Mouse (Mus musculus) midbrain, embryonic 13.5 days (tissue): ENCODE results near the gene Rnf166. TPM values are rescaled to one million over a fixed set of nuclear protein-coding genes. Genes with fewer than 3 reads are reported as not detected.

Source experiments
- ATAC-seq: fragments of 200-750 bp; cut with Nextera tagmentation; 2 replicates; pipeline ENCODE4 v1.8.0; 2017; ENCODE audit warnings: mild to moderate bottlenecking, moderate TSS enrichment, moderate library complexity
- H3K27ac ChIP-seq: fragments of 300-500 bp; sonication (generic); 2 replicates; pipeline ENCODE4 v1.5.1; 2015; ENCODE audit warnings: inconsistent platforms, mild to moderate bottlenecking, moderate library complexity
- H3K27me3 ChIP-seq: fragments of 300-500 bp; sonication (generic); 2 replicates; pipeline ENCODE4 v1.6.1; 2015; ENCODE audit warnings: mild to moderate bottlenecking, inconsistent platforms
- H3K36me3 ChIP-seq: fragments of 300-500 bp; sonication (generic); 2 replicates; pipeline ENCODE4 v1.6.1; 2015; ENCODE audit warnings: mild to moderate bottlenecking, inconsistent platforms
- H3K4me1 ChIP-seq: fragments of 300-500 bp; sonication (generic); replicated peaks from 2 replicates; pipeline ENCODE4 v1.6.1; 2015; ENCODE audit warnings: inconsistent platforms
- H3K4me2 ChIP-seq: fragments of 300-500 bp; sonication (generic); replicated peaks from 2 replicates; pipeline ENCODE4 v1.6.1; 2015; ENCODE audit warnings: moderate library complexity, mild to moderate bottlenecking, inconsistent platforms
- H3K4me3 ChIP-seq: fragments of 300-500 bp; sonication (generic); replicated peaks from 2 replicates; pipeline ENCODE4 v1.5.1; 2015; ENCODE audit warnings: mild to moderate bottlenecking, inconsistent platforms
- H3K9ac ChIP-seq: fragments of 300-500 bp; sonication (generic); replicated peaks from 2 replicates; pipeline ENCODE4 v1.6.1; 2015; ENCODE audit warnings: mild to moderate bottlenecking, inconsistent platforms
- H3K9me3 ChIP-seq: fragments of 300-500 bp; sonication (generic); 2 replicates; pipeline ENCODE4 v1.6.1; 2016; ENCODE audit warnings: mild to moderate bottlenecking, inconsistent platforms
- WGBS: fragments of 180-500 bp; shearing (Covaris S2); methylation state at CpG from one replicate; pipeline ENCODE4 v1.1.7; 2015; 5-methylcytosine and 5-hydroxymethylcytosine counted together
- polyA plus RNA-seq: library from polyadenylated mRNA; unstranded; fragments of >200 nt; fragmentation: Nextera tagmentation; extraction: Ambion mirVana; gene quantifications from 2 replicates; pipeline ENCODE4 v1.2.1, GENCODE M21; 2015

Rnf166 gene
- polyA plus RNA-seq, result 37.8 and 38.1 TPM in 2 replicates

DNA sequence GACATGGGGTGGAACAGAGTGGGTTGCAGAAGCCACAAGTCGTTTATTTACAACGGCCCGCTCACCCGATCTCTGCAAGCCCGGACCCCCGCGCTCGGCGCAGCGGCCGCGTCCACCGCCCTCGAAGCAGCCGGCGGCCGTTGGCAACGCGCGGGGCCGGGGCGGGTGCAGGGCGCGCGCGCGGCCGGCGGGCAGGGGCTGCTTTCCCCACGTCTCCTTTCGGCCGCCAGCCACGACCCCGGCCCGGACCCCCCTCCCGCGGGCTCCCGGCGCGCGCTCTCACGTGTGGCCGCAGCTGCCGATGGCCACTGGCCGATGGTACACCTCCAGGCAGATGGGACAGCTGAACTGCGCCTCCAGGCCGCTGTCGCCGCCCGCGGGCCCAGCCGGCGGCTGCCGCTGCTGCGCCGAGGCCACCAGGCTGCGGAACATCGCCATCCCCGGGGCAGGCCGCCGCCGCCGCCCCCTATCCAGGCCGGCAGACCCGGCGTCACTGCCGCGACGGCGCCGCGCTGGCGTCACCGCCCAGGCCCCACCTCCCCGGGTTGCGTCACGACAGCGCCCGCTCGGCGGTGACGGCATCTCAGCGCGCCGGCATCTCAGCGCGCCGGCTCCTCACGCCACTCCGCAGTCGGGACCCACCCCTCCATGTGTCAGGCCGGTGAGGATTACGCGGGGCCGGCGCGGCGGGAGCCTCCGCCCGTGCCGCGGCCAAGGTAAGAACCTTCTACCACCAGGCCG, at the start of gene Rnf166, which contains the start of gene Ctu2:
Gene Rnf166 (minus strand): TSS at position 485 of the 741 bp plus-strand sequence.
Gene Ctu2 (plus strand): TSS at position 564 of the 741 bp plus-strand sequence.
- WGBS, result under 1% methylated on average over 93 of the region's 103 CpGs
- peak; percentile 96 for ATAC-seq
- H3K4me2 ChIP-seq, result peak within 1 kb of the TSS; percentile 96
- H3K4me1 ChIP-seq, result peaks cover 29% of the 10 kb centered on the region
- peak within 1 kb of the TSS; percentile 86 for H3K27ac ChIP-seq
- H3K9me3 ChIP-seq, result no peaks in the 10 kb centered on the region
- H3K27me3 ChIP-seq, result no peaks in the 10 kb centered on the region
- H3K4me3 ChIP-seq, result peak within 1 kb of the TSS; percentile 97
- peak within 1 kb of the TSS; percentile 96 for H3K9ac ChIP-seq
- peaks cover 55% of the 10 kb centered on the region for H3K36me3 ChIP-seq

DNA sequence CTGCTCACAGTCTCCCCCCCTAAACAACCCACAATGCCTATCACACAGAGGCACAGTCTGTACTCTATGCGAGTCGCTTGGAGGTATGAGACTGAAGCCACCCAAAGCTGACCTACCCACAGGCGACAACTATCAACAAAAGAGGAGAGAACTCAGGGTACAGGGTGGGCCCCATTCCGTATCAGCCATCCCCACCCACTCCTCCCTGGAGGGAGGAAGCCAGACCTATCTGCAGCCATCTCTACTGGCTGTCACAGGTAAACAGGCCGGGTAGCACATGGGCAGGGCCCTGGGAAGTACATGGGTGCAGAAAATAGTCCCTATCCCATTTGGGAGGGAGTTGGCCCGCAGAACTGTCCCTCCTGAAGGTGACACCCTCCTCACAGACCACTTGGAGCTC, 49.1 kb upstream of the Rnf166 start:
- no peak overlapping the region for H3K4me3 ChIP-seq
- ATAC-seq, result no peak
- H3K9ac ChIP-seq, result no peak overlapping the region
- no peak overlapping the region for H3K4me2 ChIP-seq
- peaks cover 19% of the 10 kb centered on the region for H3K4me1 ChIP-seq
- H3K36me3 ChIP-seq, result no peaks in the 10 kb centered on the region
- WGBS, result 80% methylated on average over 6 of the region's 6 CpGs
- no peaks in the 10 kb centered on the region for H3K27me3 ChIP-seq
- H3K27ac ChIP-seq, result no peak overlapping the region
- no peaks in the 10 kb centered on the region for H3K9me3 ChIP-seq

DNA sequence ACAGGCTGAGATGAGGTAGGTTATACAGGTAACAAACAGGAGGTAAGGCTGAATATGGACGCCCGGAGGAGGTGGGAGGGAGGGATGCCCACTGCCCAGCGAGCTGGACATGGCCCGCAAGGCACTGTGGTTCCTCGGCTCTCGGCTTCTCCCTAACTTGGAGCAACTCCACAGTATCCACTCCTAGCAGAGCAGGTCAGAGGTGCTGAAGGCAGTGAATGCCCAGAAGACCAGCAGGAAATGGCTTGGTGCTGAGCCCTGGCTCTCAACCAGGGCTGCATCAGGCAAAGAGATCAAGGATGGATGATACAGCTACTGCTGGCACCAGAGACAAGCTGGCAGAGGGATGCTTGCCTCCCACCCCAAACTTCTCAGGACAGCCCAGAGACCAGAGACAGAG, 48.6 kb upstream of the Rnf166 start:
- Histone ChIP-seq H3K27me3 (no peaks in the 10 kb centered on the region), H3K4me1 (peaks cover 19% of the 10 kb centered on the region), H3K27ac (0 out of 2 replicates have a peak overlapping the region, but pooled peaks have one; percentile 48), H3K9ac (no peak overlapping the region), H3K36me3 (no peaks in the 10 kb centered on the region), H3K4me3 (no peak overlapping the region), H3K9me3 (no peaks in the 10 kb centered on the region), H3K4me2 (peak overlapping the region; percentile 39; the same call in 1 of the 2 replicates)
- ATAC-seq, result no peak
- 87% methylated on average over 6 of the region's 6 CpGs for WGBS

DNA sequence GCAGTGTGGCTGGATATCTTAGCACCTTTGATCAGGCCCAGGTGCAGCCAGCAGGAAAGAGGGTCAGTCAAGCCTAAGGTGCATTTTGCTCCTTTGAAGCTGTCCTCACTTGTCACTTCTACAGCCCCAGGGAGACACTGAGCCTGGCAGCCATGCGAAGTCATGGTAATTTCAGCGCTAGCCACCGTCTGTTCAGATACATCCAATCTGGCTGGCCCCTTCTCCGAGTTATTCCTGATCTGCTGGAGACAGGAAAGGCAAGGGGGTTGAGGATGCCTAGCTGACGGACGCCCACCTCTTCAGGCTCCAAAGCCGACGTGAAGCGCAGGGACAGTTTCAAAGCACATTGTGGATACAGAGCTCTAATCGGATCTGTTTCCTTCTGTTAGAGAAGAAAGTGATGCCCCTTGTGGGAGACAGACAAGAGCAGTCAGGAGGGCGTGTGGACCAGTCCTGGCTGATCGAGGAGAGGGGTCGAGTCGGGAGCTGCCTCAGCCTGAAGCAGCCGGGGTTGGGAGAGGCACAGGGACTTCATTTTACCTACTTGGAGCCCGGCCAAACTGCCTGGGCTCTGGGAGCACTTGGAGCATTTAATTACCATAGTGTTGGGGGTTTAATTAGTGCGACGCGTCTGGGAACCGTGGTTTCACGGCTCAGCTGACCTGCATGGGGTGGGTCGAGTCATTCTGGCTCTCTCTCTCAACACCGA, 47.9 kb upstream of the Rnf166 start:
- H3K9ac ChIP-seq, result peak overlapping the region; percentile 10; the same call in 1 of the 2 replicates
- ATAC-seq, result peak; percentile 76

DNA sequence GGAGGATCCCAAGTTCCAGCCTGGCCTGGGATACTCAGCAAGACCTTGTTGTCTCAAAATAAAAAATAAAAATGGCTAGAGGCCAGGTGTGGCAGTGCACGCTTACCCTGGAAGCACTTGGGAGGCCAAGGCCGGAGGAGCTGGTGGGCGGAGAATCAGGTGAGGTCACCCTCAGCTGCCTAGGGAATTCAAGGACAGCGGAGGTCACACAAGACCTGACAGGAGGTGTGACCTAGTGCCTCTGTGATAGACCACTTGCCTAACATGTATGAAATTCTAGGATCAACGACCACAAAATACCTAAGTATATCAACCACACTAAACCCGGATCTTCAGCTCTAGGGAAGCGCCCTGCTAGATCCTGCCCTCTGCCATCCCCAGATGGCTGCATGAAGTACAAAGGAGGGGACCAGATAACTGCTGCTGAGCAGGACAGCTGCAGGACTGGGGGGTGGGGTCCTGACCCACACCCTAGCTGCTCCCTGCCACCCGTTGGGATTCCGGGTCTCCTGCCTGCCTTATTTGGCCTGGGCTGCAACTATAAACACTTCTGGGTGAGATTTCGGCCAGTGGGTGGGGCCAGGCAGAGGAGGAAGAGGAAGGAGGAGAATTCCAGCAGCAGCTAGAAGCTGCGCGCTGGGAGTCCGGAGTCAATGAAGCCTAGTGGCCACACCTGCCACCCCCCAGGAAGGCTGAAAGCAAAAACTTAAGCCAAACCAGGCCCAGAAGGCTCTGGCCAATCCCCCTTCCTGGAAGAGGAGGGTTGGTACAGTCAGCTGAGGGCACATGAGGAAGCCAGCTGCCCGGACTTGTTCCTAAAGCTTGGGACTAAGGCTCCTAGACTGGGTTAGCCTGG, 47.2 kb upstream of the Rnf166 start:
- no peaks in the 10 kb centered on the region for H3K36me3 ChIP-seq
- no peak; the same call in 1 of the 2 replicates for ATAC-seq
- WGBS, result 58% methylated on average over 14 of the region's 14 CpGs

More for the DNA sequence above, 47.9 kb upstream of the Rnf166 start:
- no peaks in the 10 kb centered on the region for H3K27me3 ChIP-seq
- no peaks in the 10 kb centered on the region for H3K36me3 ChIP-seq
- peaks cover 19% of the 10 kb centered on the region for H3K4me1 ChIP-seq
- H3K4me3 ChIP-seq, result no peak overlapping the region
- no peaks in the 10 kb centered on the region for H3K9me3 ChIP-seq
- WGBS, result 17% methylated on average over 23 of the region's 23 CpGs
- H3K4me2 ChIP-seq, result peak overlapping the region; percentile 39
- peak overlapping the region; percentile 48 for H3K27ac ChIP-seq

DNA sequence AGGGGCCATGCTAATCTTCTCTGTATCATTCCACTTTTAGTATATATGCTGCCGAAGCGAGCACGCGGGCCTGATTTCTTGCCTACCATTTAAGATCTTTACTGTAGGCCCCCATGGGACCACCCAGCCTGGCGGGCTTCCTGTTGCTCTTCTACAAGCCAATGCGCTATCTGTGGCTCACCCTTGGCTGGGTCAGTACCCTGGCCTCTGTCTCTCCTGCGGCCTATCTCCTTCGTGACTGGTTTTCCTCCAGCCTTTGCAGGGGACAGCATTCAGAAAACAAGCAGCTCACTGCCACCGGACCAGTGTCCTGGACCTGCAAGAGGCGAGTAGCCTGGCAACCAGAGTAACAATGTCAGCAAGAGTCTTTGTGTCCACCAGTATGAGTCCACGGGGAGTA, 44.7 kb upstream of the Rnf166 start:
- Histone ChIP-seq H3K27me3 (no peaks in the 10 kb centered on the region), H3K4me1 (peaks cover 34% of the 10 kb centered on the region), H3K36me3 (no peaks in the 10 kb centered on the region), H3K9ac (no peak overlapping the region), H3K9me3 (no peaks in the 10 kb centered on the region), H3K27ac (peak overlapping the region; percentile 17; the same call in 1 of the 2 replicates), H3K4me2 (no peak overlapping the region), H3K4me3 (no peak overlapping the region)
- WGBS, result 80% methylated on average over 11 of the region's 11 CpGs
- no peak for ATAC-seq

More for the DNA sequence above, 47.2 kb upstream of the Rnf166 start:
- H3K9me3 ChIP-seq, result no peaks in the 10 kb centered on the region
- H3K4me2 ChIP-seq, result no peak overlapping the region; the same call in 1 of the 2 replicates
- H3K4me1 ChIP-seq, result peaks cover 23% of the 10 kb centered on the region
- no peaks in the 10 kb centered on the region for H3K27me3 ChIP-seq
- H3K9ac ChIP-seq, result 0 out of 2 replicates have a peak overlapping the region, but pooled peaks have one; percentile 29
- H3K4me3 ChIP-seq, result no peak overlapping the region
- peak overlapping the region; percentile 48 for H3K27ac ChIP-seq

DNA sequence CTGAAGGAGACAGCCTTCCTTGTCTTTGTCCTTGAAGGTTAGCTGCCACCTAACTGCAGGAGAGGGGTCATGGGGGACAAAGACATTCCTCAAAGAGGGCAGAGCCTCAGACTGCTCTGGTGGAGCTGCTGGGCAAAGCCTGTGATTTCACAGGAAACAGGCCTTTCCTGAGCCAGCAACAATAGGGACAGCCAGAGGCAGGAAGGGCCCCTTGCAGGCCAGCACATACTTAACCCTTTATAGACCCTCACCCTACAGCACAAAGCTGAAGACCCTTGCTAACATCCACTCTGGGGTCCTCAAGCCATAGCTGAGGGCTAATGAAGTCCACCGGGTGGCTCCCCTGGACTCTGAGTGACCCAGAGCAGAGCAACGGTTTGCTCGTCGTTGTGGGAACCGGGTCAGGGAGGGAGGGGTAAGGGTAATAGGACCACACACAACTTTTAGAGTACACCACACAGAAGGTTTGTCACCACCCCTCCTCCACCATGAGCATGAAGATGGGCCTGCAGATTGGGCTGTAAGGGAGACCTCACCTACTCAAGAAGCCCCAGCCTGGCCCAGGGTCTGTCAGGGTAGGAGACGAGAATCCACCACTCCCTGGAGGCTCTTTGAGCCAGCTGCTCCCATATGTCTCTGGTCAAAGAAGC, 41.8 kb upstream of the Rnf166 start:
- Histone ChIP-seq H3K4me3 (no peak overlapping the region), H3K9ac (no peak overlapping the region), H3K36me3 (no peaks in the 10 kb centered on the region), H3K27ac (peak overlapping the region; percentile 4; the same call in 1 of the 2 replicates), H3K4me2 (no peak overlapping the region), H3K4me1 (peaks cover 15% of the 10 kb centered on the region), H3K27me3 (no peaks in the 10 kb centered on the region), H3K9me3 (no peaks in the 10 kb centered on the region)
- no peak for ATAC-seq
- 45% methylated on average over 6 of the region's 6 CpGs for WGBS

DNA sequence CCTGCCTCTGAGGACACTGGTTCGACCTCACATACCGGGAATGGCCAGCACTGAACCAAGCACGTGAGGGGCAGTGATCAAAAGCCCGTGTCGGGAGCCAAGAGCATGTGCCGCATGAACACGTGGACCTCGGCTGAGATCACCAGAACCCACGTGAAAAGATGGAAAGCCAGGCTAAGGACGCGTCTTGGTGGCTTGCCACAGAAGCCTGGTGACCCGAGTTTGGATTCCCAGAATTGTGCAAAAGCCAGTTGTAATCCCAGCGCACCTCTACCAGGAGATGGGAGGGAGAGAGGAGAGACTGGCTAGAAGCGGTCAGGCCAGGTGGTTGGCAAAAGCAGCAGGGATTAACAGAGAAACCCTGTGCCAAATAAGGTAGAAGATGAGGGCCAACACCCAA, 39.8 kb upstream of the Rnf166 start:
- Histone ChIP-seq H3K9ac (no peak overlapping the region), H3K4me3 (no peak overlapping the region), H3K4me2 (no peak overlapping the region), H3K4me1 (peaks cover 15% of the 10 kb centered on the region), H3K36me3 (no peaks in the 10 kb centered on the region), H3K27me3 (no peaks in the 10 kb centered on the region), H3K27ac (no peak overlapping the region), H3K9me3 (no peaks in the 10 kb centered on the region)
- ATAC-seq, result no peak
- 95% methylated on average over 14 of the region's 14 CpGs for WGBS

DNA sequence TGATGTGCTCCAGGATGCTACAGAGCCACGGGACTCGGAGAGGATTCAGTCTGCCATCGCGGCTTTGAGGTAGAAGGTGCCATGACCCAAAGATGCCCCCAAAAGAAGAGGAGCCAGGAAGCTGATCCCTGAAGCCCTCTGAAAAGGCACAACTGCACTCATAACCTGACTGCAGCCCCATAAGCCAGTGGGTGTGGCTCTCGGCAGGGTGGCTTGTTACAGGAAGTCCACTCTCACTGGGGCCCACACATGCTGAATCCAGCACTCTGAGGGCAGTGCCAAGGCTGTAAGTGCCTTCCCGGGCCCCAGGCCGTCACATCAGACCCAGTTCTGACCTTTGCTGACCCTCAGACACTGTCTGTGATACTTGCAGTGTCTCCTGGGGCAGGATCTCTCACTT, 36.5 kb upstream of the Rnf166 start:
- H3K27me3 ChIP-seq, result no peaks in the 10 kb centered on the region

DNA sequence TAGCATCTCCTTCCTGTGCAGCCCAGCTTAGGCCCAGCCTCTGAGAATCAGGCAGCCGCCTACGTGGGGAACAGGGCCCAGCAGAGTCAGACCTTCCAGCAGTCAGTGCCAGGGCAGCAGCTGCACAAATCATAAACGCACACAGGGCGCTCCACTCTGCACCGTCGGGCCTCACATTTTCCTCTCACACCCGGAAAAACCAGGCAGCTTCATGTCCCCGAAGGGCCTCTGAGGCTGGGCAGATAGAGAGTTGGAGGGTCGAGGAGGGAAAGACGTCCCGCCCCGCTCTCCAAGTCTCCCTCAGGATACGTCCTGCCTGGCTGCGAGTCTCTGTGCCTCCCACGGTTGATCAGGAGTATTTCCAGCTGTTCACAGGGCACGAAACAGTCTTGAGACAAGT, 35.7 kb upstream of the Rnf166 start:
- Histone ChIP-seq H3K27me3 (no peaks in the 10 kb centered on the region), H3K4me2 (no peak overlapping the region), H3K27ac (no peak overlapping the region), H3K9me3 (no peaks in the 10 kb centered on the region), H3K4me1 (no peaks in the 10 kb centered on the region), H3K9ac (no peak overlapping the region), H3K36me3 (no peaks in the 10 kb centered on the region), H3K4me3 (no peak overlapping the region)
- 83% methylated on average over 16 of the region's 16 CpGs for WGBS
- ATAC-seq, result no peak

More for the DNA sequence above, 36.5 kb upstream of the Rnf166 start:
- 85% methylated on average over 7 of the region's 7 CpGs for WGBS
- no peak overlapping the region for H3K4me3 ChIP-seq
- no peaks in the 10 kb centered on the region for H3K9me3 ChIP-seq
- H3K4me1 ChIP-seq, result peaks cover 5% of the 10 kb centered on the region
- no peak overlapping the region for H3K27ac ChIP-seq
- no peaks in the 10 kb centered on the region for H3K36me3 ChIP-seq
- ATAC-seq, result no peak
- H3K4me2 ChIP-seq, result no peak overlapping the region
- no peak overlapping the region for H3K9ac ChIP-seq

DNA sequence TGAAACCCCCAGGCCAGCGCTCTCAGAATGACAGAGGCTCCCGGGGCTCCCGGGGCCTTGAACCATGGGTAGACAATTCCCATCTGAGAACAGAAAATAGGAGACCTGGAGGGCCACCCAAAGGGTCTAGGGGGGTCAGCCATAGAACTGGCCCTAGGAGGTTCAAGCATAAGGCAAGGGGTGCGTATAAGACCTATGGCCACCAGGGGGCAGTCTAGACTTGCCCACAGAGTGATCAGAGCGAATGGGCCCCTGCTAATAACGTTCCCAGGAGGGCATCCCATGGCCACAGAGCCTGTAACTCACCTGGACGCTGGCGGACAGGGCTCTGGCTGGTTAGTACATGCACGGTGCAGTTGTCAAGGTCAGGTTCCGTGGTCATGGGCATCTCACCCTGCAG, 25.0 kb upstream of the Rnf166 start:
- WGBS, result 38% methylated on average over 10 of the region's 10 CpGs
- Histone ChIP-seq H3K36me3 (no peaks in the 10 kb centered on the region), H3K27me3 (no peaks in the 10 kb centered on the region), H3K4me2 (no peak overlapping the region), H3K9me3 (no peaks in the 10 kb centered on the region), H3K4me1 (no peaks in the 10 kb centered on the region), H3K9ac (no peak overlapping the region), H3K4me3 (no peak overlapping the region), H3K27ac (no peak overlapping the region)
- peak; percentile 66; the same call in 1 of the 2 replicates for ATAC-seq
